Mouse (Mus musculus): ENCODE data around the gene Abcc12. TPM values are rescaled to one million over a fixed set of nuclear protein-coding genes. Genes with fewer than 3 reads are reported as not detected.

Abcc12 gene
- polyA plus RNA-seq, 1 experiment from 2014 or later, result 0.14 TPM

DNA sequence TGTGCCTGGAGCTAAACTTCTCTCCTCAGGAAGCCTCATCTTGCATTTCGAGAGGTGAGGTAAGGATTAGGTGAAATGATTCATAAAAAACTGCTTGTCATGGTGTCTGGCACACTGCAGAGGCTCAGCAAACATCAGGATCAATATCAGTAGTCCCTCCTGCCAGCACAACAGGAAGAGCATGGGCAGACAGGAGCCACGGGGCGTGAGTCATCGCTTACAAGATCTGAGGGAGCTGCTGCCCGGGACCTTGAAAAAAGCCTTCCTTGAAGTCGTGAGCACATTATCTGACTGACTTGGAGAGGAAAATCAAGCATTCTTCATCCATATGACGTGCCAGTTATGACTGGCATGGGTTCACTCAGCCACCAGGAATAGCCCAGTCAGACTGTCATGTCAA is 79.1 kb downstream of the Abcc12 start:
- no peak for ATAC-seq (ENCODE audit: insufficient read depth, low FRiP score)
- no peak overlapping the region for H3K4me3 ChIP-seq (replicated peaks; ENCODE audit: low read length)
- H3K27ac ChIP-seq (ENCODE audit: low read length), result no peak overlapping the region
- H3K9ac ChIP-seq (ENCODE audit: low read length), result no peak overlapping the region
- H3K4me1 ChIP-seq (ENCODE audit: control insufficient read depth, insufficient read depth, low read length), result no peaks in the 10 kb centered on the region
- WGBS, result 54% methylated on average over 7 of the region's 7 CpGs
- H3K27me3 ChIP-seq (ENCODE audit: control insufficient read depth, insufficient read depth, low read length), result no peaks in the 10 kb centered on the region
- H3K4me2 ChIP-seq (ENCODE audit: low read depth, low read length), result no peak overlapping the region
- no peaks in the 10 kb centered on the region; the same call in 1 of the 2 replicates for H3K9me3 ChIP-seq (replicated peaks; ENCODE audit: control insufficient read depth, low read length)
- H3K36me3 ChIP-seq (ENCODE audit: control insufficient read depth, insufficient read depth, low read length), result no peaks in the 10 kb centered on the region

- no peaks in the 10 kb centered on the region for H3K36me3 ChIP-seq (ENCODE audit: control insufficient read depth, insufficient read depth, low read length)
- no peak overlapping the region for H3K27ac ChIP-seq (ENCODE audit: low read length)
- H3K4me2 ChIP-seq (ENCODE audit: low read depth, low read length), result no peak overlapping the region
- H3K9me3 ChIP-seq (replicated peaks; ENCODE audit: control insufficient read depth, low read length), result no peaks in the 10 kb centered on the region
- no peaks in the 10 kb centered on the region for H3K27me3 ChIP-seq (ENCODE audit: control insufficient read depth, insufficient read depth, low read length)
- ATAC-seq (ENCODE audit: insufficient read depth, low FRiP score), result no peak
- WGBS, result 90% methylated on average over 4 of the region's 4 CpGs
- H3K4me1 ChIP-seq (ENCODE audit: control insufficient read depth, insufficient read depth, low read length), result no peaks in the 10 kb centered on the region
- H3K4me3 ChIP-seq (replicated peaks; ENCODE audit: low read length), result no peak overlapping the region
- H3K9ac ChIP-seq (ENCODE audit: low read length), result no peak overlapping the region
Observed at GRCm38 (mm10) chr8:86495056-86495455, 85.4 kb downstream of the Abcc12 start.

DNA sequence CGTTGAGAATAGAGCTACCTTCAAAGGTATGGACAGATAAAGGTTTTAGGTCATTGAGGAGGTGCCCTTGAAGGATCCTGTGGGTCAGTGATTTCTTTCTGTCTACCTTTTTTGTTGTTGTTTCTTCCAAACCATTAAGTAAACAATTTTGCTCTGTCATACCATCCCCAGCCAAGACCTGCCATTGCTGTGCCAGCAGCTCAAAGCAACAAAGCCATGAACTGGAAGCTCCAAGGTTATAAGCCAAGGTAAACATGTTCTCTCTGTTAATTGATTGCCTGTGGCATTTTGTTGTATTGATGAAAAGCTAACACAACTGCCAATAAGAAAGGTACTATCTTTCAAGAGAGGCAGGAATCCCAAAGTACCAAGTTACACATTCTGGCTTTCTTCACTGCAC is 86.6 kb downstream of the Abcc12 start:
- WGBS, result 55% methylated on average over 1 of the region's 1 CpGs
- ATAC-seq (ENCODE audit: insufficient read depth, low FRiP score), result no peak
- H3K27me3 ChIP-seq (ENCODE audit: control insufficient read depth, insufficient read depth, low read length), result no peaks in the 10 kb centered on the region

DNA sequence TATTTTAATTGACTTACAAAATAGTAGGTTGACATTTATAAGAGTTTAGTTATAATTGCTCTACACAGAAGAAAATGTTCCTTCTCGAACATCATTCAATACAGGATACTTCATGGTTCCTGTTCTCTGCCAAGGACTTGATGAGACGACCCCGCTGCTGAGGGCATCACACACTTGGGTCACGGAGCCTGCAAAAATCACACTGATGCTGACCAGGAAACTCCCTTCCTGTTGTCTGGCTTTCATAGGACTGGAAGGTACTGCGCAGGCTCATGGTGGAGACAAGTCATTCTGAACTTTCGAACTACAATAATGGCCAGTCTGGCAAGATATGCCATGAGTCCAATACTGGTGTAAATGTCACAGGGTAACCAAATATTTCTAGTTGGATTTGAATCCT is 95.1 kb downstream of the Abcc12 start:
- Histone ChIP-seq H3K9me3 (replicated peaks; ENCODE audit: control insufficient read depth, low read length) (no peaks in the 10 kb centered on the region), H3K9ac (ENCODE audit: low read length) (no peak overlapping the region), H3K4me1 (ENCODE audit: control insufficient read depth, insufficient read depth, low read length) (no peaks in the 10 kb centered on the region), H3K27ac (ENCODE audit: low read length) (no peak overlapping the region), H3K4me3 (replicated peaks; ENCODE audit: low read length) (no peak overlapping the region), H3K36me3 (ENCODE audit: control insufficient read depth, insufficient read depth, low read length) (no peaks in the 10 kb centered on the region), H3K4me2 (ENCODE audit: low read depth, low read length) (no peak overlapping the region), H3K27me3 (ENCODE audit: control insufficient read depth, insufficient read depth, low read length) (no peaks in the 10 kb centered on the region)
- WGBS, result 90% methylated on average over 6 of the region's 6 CpGs
- ATAC-seq (ENCODE audit: insufficient read depth, low FRiP score), result no peak

More for the DNA sequence above, 86.6 kb downstream of the Abcc12 start:
- no peak overlapping the region for H3K4me3 ChIP-seq (replicated peaks; ENCODE audit: low read length)
- H3K4me1 ChIP-seq (ENCODE audit: control insufficient read depth, insufficient read depth, low read length), result no peaks in the 10 kb centered on the region
- H3K4me2 ChIP-seq (ENCODE audit: low read depth, low read length), result no peak overlapping the region
- no peak overlapping the region for H3K9ac ChIP-seq (ENCODE audit: low read length)
- H3K9me3 ChIP-seq (replicated peaks; ENCODE audit: control insufficient read depth, low read length), result no peaks in the 10 kb centered on the region
- H3K27ac ChIP-seq (ENCODE audit: low read length), result no peak overlapping the region
- no peaks in the 10 kb centered on the region for H3K36me3 ChIP-seq (ENCODE audit: control insufficient read depth, insufficient read depth, low read length)

DNA sequence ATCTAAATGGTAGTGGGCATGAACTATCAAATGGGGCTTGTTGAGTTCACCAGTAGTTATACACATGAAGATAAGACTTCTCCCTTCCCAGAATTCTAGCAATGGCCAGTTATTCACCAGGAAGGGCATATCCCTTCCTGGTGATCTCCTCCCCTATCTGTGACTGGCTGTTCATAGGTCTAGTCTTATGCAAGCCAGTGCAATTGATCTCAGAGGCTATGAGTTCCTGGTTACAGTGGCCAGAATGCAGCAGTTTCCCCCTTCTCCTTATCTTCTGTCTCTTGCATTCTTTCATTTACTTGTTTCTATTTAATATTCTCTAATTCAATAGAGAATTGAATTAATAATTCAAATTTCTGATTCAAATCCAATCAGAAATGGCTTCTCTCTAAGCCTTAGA is 96.2 kb downstream of the Abcc12 start:
- no peak for ATAC-seq (ENCODE audit: insufficient read depth, low FRiP score)
- H3K4me3 ChIP-seq (replicated peaks; ENCODE audit: low read length), result no peak overlapping the region

GRCm38 (mm10) chr8:86482116-86482515 is 98.4 kb downstream of the Abcc12 start:
- Histone ChIP-seq H3K27me3 (ENCODE audit: control insufficient read depth, insufficient read depth, low read length) (no peaks in the 10 kb centered on the region), H3K4me1 (ENCODE audit: control insufficient read depth, insufficient read depth, low read length) (no peaks in the 10 kb centered on the region), H3K4me2 (ENCODE audit: low read depth, low read length) (no peak overlapping the region), H3K9me3 (replicated peaks; ENCODE audit: control insufficient read depth, low read length) (no peaks in the 10 kb centered on the region), H3K4me3 (replicated peaks; ENCODE audit: low read length) (no peak overlapping the region), H3K9ac (ENCODE audit: low read length) (no peak overlapping the region), H3K27ac (ENCODE audit: low read length) (no peak overlapping the region), H3K36me3 (ENCODE audit: control insufficient read depth, insufficient read depth, low read length) (no peaks in the 10 kb centered on the region)
- ATAC-seq (ENCODE audit: insufficient read depth, low FRiP score), result no peak
- WGBS, result 81% methylated on average over 1 of the region's 1 CpGs

More for the DNA sequence above, 96.2 kb downstream of the Abcc12 start:
- Histone ChIP-seq H3K36me3 (ENCODE audit: control insufficient read depth, insufficient read depth, low read length) (no peaks in the 10 kb centered on the region), H3K27ac (ENCODE audit: low read length) (no peak overlapping the region), H3K4me1 (ENCODE audit: control insufficient read depth, insufficient read depth, low read length) (no peaks in the 10 kb centered on the region), H3K9me3 (replicated peaks; ENCODE audit: control insufficient read depth, low read length) (no peaks in the 10 kb centered on the region), H3K9ac (ENCODE audit: low read length) (no peak overlapping the region), H3K4me2 (ENCODE audit: low read depth, low read length) (no peak overlapping the region), H3K27me3 (ENCODE audit: control insufficient read depth, insufficient read depth, low read length) (no peaks in the 10 kb centered on the region)

DNA sequence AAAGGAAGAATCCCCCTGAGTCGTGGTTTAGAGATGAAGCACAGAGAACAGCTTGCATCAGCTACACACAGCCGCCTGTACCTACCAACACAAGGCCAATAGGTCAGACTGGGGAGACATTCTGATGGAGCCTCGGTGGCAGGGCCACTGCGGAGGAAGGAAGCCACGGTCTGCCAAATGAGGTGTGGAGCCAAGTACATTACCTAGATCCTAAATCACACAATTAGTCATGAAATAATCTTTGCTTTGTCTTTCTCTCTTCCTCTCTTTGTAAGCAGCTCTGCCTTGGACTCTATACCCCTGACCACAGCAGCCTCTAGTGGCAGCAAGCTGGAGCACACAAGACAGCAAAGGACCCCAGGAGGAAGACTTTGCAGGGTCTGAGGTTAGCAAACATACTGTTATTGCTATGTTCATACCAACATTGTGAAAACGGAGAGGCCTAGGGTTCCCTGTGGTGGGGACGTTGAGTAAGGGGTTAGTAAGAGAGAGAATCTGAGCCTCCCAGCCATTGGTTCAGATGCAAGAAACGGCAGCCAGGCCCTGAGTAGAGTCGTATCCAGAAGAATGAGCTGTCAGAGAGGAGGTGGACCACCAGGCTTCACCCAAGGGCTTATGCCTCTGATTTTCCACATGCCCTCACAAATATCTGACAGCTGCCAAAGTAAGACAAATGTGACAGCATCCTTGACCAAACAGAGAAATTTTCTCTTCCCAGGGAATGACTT is 104.6 kb downstream of the Abcc12 start:
- no peaks in the 10 kb centered on the region for H3K4me1 ChIP-seq (ENCODE audit: control insufficient read depth, insufficient read depth, low read length)
- H3K9ac ChIP-seq (ENCODE audit: low read length), result no peak overlapping the region
- H3K27me3 ChIP-seq (ENCODE audit: control insufficient read depth, insufficient read depth, low read length), result no peaks in the 10 kb centered on the region
- no peaks in the 10 kb centered on the region for H3K9me3 ChIP-seq (replicated peaks; ENCODE audit: control insufficient read depth, low read length)
- no peaks in the 10 kb centered on the region for H3K36me3 ChIP-seq (ENCODE audit: control insufficient read depth, insufficient read depth, low read length)
- WGBS, result 56% methylated on average over 9 of the region's 9 CpGs
- no peak for ATAC-seq (ENCODE audit: insufficient read depth, low FRiP score)
- no peak overlapping the region for H3K4me3 ChIP-seq (replicated peaks; ENCODE audit: low read length)
- H3K27ac ChIP-seq (ENCODE audit: low read length), result no peak overlapping the region
- no peak overlapping the region for H3K4me2 ChIP-seq (ENCODE audit: low read depth, low read length)

DNA sequence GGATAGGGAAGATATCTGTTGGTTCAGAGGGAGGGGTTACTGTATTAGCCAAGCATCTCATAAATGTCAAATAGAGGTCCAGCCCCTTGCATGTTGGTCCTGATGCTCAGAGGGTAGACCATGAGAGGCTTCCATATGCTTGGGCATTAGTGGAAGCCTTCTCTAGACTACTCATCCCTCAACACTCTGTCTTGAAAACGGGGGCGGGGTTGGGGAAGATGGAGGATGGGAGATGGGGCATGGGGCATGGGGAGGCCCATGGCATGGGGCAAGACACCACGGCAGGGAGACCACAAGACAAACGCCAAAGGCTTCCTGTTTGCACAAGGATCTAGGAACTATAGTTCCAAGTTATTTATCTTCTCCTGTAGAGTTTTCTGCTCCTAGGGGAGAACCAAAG is 106.0 kb downstream of the Abcc12 start:
- H3K36me3 ChIP-seq (ENCODE audit: control insufficient read depth, insufficient read depth, low read length), result no peaks in the 10 kb centered on the region
- no peaks in the 10 kb centered on the region for H3K27me3 ChIP-seq (ENCODE audit: control insufficient read depth, insufficient read depth, low read length)
- ATAC-seq (ENCODE audit: insufficient read depth, low FRiP score), result no peak
- H3K4me2 ChIP-seq (ENCODE audit: low read depth, low read length), result no peak overlapping the region
- no peak overlapping the region for H3K4me3 ChIP-seq (replicated peaks; ENCODE audit: low read length)
- H3K9ac ChIP-seq (ENCODE audit: low read length), result no peak overlapping the region
- no peak overlapping the region for H3K27ac ChIP-seq (ENCODE audit: low read length)
- no peaks in the 10 kb centered on the region for H3K9me3 ChIP-seq (replicated peaks; ENCODE audit: control insufficient read depth, low read length)
- no peaks in the 10 kb centered on the region for H3K4me1 ChIP-seq (ENCODE audit: control insufficient read depth, insufficient read depth, low read length)
- 77% methylated on average over 4 of the region's 4 CpGs for WGBS

DNA sequence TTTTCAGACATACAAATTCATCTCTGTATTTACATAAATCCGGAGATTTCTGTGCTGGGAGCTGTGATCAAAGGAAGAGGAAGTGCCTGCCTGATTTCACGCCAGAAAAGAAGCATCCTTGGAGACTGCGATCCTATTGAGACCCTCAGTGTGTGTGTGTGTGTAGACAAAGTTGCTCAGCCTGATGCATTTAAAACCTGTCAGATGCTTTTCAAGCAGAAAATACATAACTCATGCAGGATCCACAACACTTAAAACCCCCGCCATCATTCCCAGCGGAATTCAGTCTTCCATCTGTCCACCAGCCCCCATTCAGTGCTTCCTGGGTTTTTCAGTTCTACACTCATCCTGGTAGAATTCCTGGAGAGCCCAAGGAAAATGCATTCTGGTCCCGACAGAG is 107.4 kb downstream of the Abcc12 start:
- no peaks in the 10 kb centered on the region for H3K36me3 ChIP-seq (ENCODE audit: control insufficient read depth, insufficient read depth, low read length)
- no peak overlapping the region for H3K9ac ChIP-seq (ENCODE audit: low read length)
- H3K27me3 ChIP-seq (ENCODE audit: control insufficient read depth, insufficient read depth, low read length), result no peaks in the 10 kb centered on the region
- no peaks in the 10 kb centered on the region for H3K9me3 ChIP-seq (replicated peaks; ENCODE audit: control insufficient read depth, low read length)
- H3K4me3 ChIP-seq (replicated peaks; ENCODE audit: low read length), result no peak overlapping the region
- H3K27ac ChIP-seq (ENCODE audit: low read length), result no peak overlapping the region
- WGBS, result 66% methylated on average over 6 of the region's 6 CpGs
- ATAC-seq (ENCODE audit: insufficient read depth, low FRiP score), result no peak
- H3K4me2 ChIP-seq (ENCODE audit: low read depth, low read length), result no peak overlapping the region
- no peaks in the 10 kb centered on the region for H3K4me1 ChIP-seq (ENCODE audit: control insufficient read depth, insufficient read depth, low read length)

Measured in stomach, embryonic 16.5 days (tissue).